Mouse (Mus musculus) liver, adult 2 months (tissue): Measurements from ENCODE around the gene P3h1. TPM values are rescaled to one million over a fixed set of nuclear protein-coding genes. Genes with fewer than 3 reads are reported as not detected.

Experiments used
- DNase-seq: peaks from one replicate; pipeline ENCODE4 v3.0.0-alpha.2; 2011; ENCODE audit warnings: low read depth, low spot score; ENCODE audit errors: extremely low read depth
- H3K27ac ChIP-seq: fragments of 200-500 bp; replicated peaks from 2 replicates; pipeline ENCODE4 v1.5.1; 2012; ENCODE audit warnings: low read depth, mild to moderate bottlenecking, control low read depth, inconsistent platforms, low read length; ENCODE audit not compliant: insufficient read depth
- H3K27me3 ChIP-seq: fragments of 200-500 bp; 2 replicates; pipeline ENCODE4 v1.6.1; 2012; ENCODE audit warnings: mild to moderate bottlenecking, moderate library complexity, low read length, inconsistent platforms; ENCODE audit not compliant: control insufficient read depth, insufficient read depth
- H3K36me3 ChIP-seq: fragments of 200-500 bp; 2 replicates; pipeline ENCODE4 v1.6.1; 2012; ENCODE audit warnings: low read length, inconsistent platforms; ENCODE audit not compliant: control insufficient read depth, insufficient read depth
- H3K4me1 ChIP-seq: fragments of 200-500 bp; 2 replicates; pipeline ENCODE4 v1.6.1; 2011; ENCODE audit warnings: low read length; ENCODE audit not compliant: control insufficient read depth, insufficient read depth
- H3K4me3 ChIP-seq: fragments of 200-500 bp; 2 replicates; pipeline ENCODE4 v1.5.1; 2011; ENCODE audit warnings: low read depth, mild to moderate bottlenecking, control low read depth, low read length, moderate library complexity; ENCODE audit not compliant: insufficient read depth
- H3K79me2 ChIP-seq: fragments of 200-500 bp; 2 replicates; pipeline ENCODE4 v1.6.1; 2012; ENCODE audit warnings: inconsistent platforms, mild to moderate bottlenecking, low read length, moderate library complexity; ENCODE audit not compliant: control insufficient read depth, insufficient read depth
- H3K9ac ChIP-seq: fragments of 200-500 bp; 2 replicates; pipeline ENCODE4 v1.6.1; 2012; ENCODE audit warnings: low read depth, mild to moderate bottlenecking, control low read depth, inconsistent platforms, low read length
- CTCF ChIP-seq: fragments of 200-500 bp; IDR thresholded peaks from 2 replicates; pipeline ENCODE4 v1.5.1; 2011; ENCODE audit warnings: low read depth, low read length, control low read depth
- POLR2A ChIP-seq: fragments of 200-500 bp; IDR thresholded peaks from 2 replicates; pipeline ENCODE4 v1.6.1; 2011; ENCODE audit warnings: low read length, control low read depth; ENCODE audit not compliant: insufficient read depth; ENCODE audit errors: extremely low read depth
- WGBS: fragments of 180-500 bp; shearing (Covaris S2); methylation state at CpG from one replicate; pipeline ENCODE4 v1.1.7; 2018; 5-methylcytosine and 5-hydroxymethylcytosine counted together
- polyA plus RNA-seq: library from polyadenylated mRNA; depleted of rRNA; stranded (reverse); fragments of >200 nt; gene quantifications from 2 replicates; pipeline ENCODE4 v1.2.3, GENCODE M21; 2012
- total RNA-seq: library from RNA; depleted of rRNA; stranded (reverse); fragments of >200 nt; gene quantifications from 2 replicates; pipeline ENCODE4 v1.2.3, GENCODE M21; 2014

Gene P3h1
- total and polyA plus RNA-seq, 2 experiments, result 6.7 to 20.3 TPM

GRCm38 (mm10) chr4:119285336-119285735 is 52.6 kb downstream of the P3h1 start:
- DNase-seq, result no peak
- no peak overlapping the region for H3K9ac ChIP-seq
- H3K4me1 ChIP-seq, result peaks cover 7% of the 10 kb centered on the region; the same call in 1 of the 2 replicates
- no peaks in the 10 kb centered on the region for H3K27me3 ChIP-seq
- H3K4me3 ChIP-seq, result no peak overlapping the region
- WGBS, result 32% methylated on average over 2 of the region's 2 CpGs
- TF ChIP-seq POLR2A (no peak), CTCF (no peak)
- peaks cover 15% of the 10 kb centered on the region; the same call in 1 of the 2 replicates for H3K79me2 ChIP-seq
- H3K27ac ChIP-seq, result no peak overlapping the region
- peaks cover 43% of the 10 kb centered on the region for H3K36me3 ChIP-seq

DNA sequence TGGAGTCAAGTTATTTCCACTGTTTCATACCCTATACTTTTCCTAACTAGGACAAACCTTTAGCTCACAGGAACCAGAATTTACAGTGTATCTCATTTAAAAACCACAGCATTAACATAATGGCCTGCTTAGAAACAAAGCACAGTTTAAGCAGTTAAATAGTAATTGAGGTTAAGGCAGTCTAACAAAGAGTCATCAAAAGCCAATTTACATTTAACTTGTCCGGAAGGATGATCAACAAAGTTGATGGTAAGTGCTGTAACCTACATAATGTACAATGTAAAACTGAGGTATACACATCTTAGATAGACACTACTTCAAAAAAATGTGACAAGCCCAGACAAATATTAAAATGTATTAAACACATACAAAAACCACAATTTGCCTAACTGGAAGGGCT is 59.2 kb downstream of the P3h1 start:
- H3K4me1 ChIP-seq, result peaks cover 12% of the 10 kb centered on the region
- no peak for TF ChIP-seq POLR2A
- no peak for TF ChIP-seq CTCF
- H3K4me3 ChIP-seq, result no peak overlapping the region
- peaks cover 6% of the 10 kb centered on the region; the same call in 1 of the 2 replicates for H3K36me3 ChIP-seq
- peaks cover 30% of the 10 kb centered on the region for H3K79me2 ChIP-seq
- DNase-seq, result no peak
- H3K27me3 ChIP-seq, result no peaks in the 10 kb centered on the region
- H3K27ac ChIP-seq, result no peak overlapping the region
- no peak overlapping the region for H3K9ac ChIP-seq
- WGBS, result 85% methylated on average over 1 of the region's 1 CpGs

DNA sequence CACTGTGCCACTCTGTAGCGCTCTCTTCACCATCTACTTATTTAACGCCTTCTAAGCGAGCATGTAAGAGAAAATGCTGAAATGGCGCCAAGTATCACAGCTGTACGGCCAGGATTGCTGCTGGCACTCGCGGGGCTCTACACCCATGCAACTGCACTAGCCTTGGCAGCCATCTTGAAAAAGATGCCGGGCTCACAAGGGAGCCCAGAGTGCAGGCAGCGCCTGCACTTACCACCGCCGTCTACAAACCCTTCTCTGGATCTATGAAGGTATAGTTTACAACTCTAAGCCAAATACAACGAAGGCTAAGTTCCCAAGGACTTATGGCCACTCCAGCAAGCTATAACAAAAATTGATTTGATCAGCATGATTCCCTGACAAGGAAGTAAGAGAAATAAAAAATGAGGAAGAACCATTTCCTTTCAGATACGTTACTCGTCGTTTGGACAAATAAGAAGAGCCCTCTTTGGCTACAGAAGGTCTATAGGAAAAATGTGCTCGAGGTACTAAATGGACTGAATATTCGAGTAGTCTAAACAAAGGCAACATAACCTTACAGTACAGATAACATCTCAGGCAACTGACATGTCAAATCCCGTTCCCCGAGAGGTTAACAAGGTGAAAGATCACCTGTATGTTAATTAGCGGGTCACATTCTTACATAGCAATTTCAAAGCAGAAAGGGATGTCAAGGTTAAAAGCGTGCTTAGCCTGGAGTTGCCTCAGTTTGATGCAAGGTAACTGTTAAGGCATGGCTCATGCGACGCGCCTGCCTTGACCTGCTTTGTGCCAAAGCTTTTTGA is 60.3 kb downstream of the P3h1 start:
- 2% methylated on average over 24 of the region's 24 CpGs for WGBS
- DNase-seq, result peak; percentile 29

GRCm38 (mm10) chr4:119293574-119294258 is 61.0 kb downstream of the P3h1 start:
- H3K27ac ChIP-seq, result no peak overlapping the region
- peaks cover 24% of the 10 kb centered on the region for H3K79me2 ChIP-seq
- peak overlapping the region; percentile 91 for H3K4me3 ChIP-seq
- H3K36me3 ChIP-seq, result peaks cover 2% of the 10 kb centered on the region; the same call in 1 of the 2 replicates
- under 1% methylated on average over 50 of the region's 80 CpGs for WGBS
- no peaks in the 10 kb centered on the region for H3K27me3 ChIP-seq
- TF ChIP-seq CTCF (no peak), POLR2A (no peak)
- H3K9ac ChIP-seq, result peak overlapping the region; percentile 86
- DNase-seq, result no peak
- H3K4me1 ChIP-seq, result peaks cover 7% of the 10 kb centered on the region

More for the DNA sequence above, 60.3 kb downstream of the P3h1 start:
- H3K9ac ChIP-seq, result peak overlapping the region; percentile 44
- H3K4me1 ChIP-seq, result peaks cover 7% of the 10 kb centered on the region
- H3K79me2 ChIP-seq, result peaks cover 24% of the 10 kb centered on the region
- H3K27me3 ChIP-seq, result no peaks in the 10 kb centered on the region
- peak overlapping the region; percentile 91 for H3K4me3 ChIP-seq
- no peak for TF ChIP-seq CTCF
- TF ChIP-seq POLR2A, result no peak
- peaks cover 2% of the 10 kb centered on the region; the same call in 1 of the 2 replicates for H3K36me3 ChIP-seq
- H3K27ac ChIP-seq, result no peak overlapping the region; the same call in 1 of the 2 replicates

GRCm38 (mm10) chr4:119294415-119295133 is 61.9 kb downstream of the P3h1 start, which contains the start of gene Ybx1:
Gene Ybx1 (minus strand): TSS chr4:119294604.
- Histone ChIP-seq H3K9ac (peak within 1 kb of the TSS; percentile 86), H3K27me3 (no peaks in the 10 kb centered on the region), H3K4me3 (peak within 1 kb of the TSS; percentile 91), H3K36me3 (peaks cover 2% of the 10 kb centered on the region; the same call in 1 of the 2 replicates), H3K27ac (peak within 1 kb of the TSS; percentile 68), H3K4me1 (peaks cover 7% of the 10 kb centered on the region), H3K79me2 (peaks cover 21% of the 10 kb centered on the region)
- TF ChIP-seq CTCF (no peak), POLR2A (peak; percentile 45)
- DNase-seq, result peak; percentile 94
- under 1% methylated on average over 61 of the region's 61 CpGs for WGBS
